Mouse (Mus musculus) layer of hippocampus, postnatal 25 days (tissue): ENCODE data around the gene Pdzd2. TPM values are rescaled to one million over a fixed set of nuclear protein-coding genes. Genes with fewer than 3 reads are reported as not detected.
A peak's percentile ranks its signal among the peaks of the same experiment; 100 is the strongest.

Experiments
- DNase-seq, 2 experiments: peaks; one replicate each; pipeline ENCODE4 v3.0.0; 2022; ENCODE audit warnings: mixed read lengths in 2 of 2, low spot score in 1 of 2; ENCODE audit errors: extremely low spot score in 1 of 2
- total RNA-seq, 2 experiments: library from RNA; stranded (reverse); gene quantifications; 2 replicates each; pipeline ENCODE4 v1.2.3; 2021

Gene Pdzd2
- total RNA-seq, 2 experiments from 2014 or later: 49.4 to 56.4 TPM

DNA sequence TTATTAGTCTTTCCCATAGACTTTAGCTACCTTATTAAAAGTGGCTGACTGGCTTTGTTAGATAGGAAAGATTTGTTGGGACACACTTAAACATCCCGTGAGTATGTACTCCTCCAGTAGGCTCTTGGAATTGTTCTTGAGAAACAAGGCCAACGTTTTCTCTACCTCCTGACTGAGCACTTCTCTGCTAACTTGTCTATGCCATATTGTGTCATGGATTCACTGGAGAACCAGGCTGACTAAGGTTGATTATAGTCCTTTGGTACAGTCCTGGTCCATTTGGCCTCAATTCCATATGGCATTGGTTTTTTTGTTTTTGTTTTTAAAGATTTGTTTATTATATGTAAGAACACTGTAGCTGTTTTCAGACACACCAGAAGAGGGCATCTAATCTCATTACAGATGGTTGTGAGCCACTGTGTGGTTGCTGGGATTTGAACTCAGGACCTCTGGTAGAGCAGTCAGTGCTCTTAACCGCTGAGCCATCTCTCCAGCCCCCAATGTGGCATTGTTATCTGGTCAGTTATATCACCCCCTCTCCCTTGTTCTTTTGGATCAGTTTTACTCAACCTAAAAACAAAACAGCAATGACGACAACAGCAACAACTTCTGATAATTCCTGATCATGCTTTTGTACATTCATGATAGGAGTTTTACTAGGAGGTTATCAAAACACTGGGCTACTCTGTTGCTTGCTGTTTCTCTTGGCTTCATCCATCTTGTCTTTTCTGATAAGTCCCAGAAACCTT lies 402.5 kb downstream of the Pdzd2 start:
- no peak for DNase-seq

- DNase-seq: no peak
Observed at GRCm38 (mm10) chr15:12334381-12334780, 405.3 kb downstream of the Pdzd2 start.

DNA sequence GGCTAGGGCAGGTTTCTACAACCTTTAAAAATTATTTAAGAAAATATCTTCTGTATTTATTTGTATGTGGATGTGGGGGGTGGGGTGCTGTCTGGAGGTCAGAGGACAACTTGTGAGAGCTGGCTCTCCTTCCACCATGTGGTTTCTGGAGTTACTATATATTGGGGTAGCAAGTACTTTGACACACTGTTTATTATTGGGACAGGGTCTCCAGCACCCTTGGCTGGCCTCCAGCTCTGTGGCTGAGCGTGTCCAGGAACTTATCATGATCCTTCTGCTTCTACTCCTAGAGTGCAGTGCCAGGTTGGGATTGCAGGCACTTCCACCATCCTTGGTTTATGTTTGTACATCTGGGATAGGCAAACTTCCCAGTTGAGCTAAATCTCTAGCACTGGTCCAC lies 408.4 kb downstream of the Pdzd2 start:
- no peak for DNase-seq

DNA sequence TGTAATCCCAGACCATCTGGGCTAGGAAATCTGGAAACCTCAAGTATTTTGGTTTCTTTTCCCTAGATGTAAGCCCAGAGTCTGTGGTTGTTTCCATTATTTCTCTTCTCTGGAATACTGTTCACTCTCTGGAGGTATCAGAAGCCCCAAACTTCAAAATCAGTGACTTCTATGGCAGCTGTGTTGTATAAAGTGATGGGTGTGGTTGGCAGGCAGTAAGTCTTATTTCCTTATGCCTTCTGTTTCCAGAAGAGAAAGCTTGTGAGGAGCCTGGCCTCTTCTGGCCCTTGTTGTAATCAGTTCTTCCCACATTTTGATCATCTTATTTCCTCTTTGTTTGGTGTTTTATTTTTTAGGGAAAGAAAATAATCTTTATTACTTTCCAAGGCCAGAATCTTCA lies 408.8 kb downstream of the Pdzd2 start:
- DNase-seq: no peak

- no peak for DNase-seq
Observed at GRCm38 (mm10) chr15:12330389-12330788, 409.3 kb downstream of the Pdzd2 start.

DNA sequence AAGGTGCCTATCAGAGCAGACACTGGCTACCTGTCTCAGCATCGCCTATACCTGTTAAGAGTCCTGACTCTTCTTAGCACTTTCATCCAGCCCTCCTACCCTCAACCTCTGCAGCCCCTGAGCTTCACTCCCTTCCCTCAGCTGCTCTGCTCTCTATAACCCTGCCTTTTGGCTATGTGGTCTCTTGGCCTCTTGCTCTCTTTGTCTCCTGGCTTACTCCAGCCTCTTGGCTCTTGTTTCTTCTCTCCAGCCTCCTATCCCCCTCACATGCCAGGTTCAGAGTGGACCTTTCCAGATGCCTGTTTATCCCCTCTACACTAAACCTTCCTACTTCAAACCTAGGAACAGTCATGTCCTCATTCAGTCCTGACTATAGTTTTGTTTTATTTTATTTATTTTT lies 415.4 kb downstream of the Pdzd2 start:
- DNase-seq: no peak

GRCm38 (mm10) chr15:12322676-12323402 lies 416.9 kb downstream of the Pdzd2 start:
- no peak for DNase-seq

DNA sequence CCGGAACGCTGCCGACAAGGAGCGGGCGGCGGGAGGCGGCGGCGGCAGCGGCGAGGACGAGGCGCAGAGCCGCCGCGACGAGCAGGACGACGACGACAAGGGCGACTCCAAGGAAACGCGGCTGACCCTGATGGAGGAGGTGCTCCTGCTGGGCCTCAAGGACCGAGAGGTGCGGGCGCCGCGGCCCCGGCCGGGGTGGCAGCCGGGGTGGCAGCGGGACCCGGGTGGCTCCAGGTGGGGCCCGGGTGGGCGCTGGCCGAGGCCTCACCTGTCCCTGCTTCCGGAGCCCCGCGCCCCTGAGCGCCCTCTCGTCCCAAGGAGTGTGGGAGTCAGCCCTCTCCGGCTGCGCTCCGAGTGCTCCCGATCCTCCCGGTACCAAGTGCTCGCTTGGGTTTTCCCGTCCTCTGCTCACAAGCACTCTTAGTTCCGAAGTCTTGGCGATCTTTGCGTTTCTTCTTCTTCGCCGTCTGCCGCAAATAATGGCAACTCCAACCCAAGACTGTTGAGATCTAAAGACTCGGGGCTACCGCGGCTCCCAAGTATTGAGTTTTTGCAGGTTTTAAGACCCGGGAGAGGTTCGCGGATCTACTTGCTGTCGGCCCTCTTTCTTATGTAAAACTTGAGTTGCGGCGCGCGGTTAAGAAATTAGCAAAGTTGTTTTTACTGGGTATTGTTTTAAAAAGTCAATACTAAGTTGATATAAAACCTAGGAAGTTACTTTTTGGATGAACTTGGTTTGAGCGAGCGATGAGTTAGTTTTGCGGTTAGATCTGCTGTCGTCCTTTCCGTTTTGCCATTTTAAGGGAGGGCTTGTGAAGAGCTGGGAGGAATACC lies 417.7 kb downstream of the Pdzd2 start, which contains the start of gene 1810049J17Rik:
TSS of gene 1810049J17Rik (minus strand) at position 112 of the 834 bp plus-strand sequence.
- peak; percentile 15 to 36 for DNase-seq

DNA sequence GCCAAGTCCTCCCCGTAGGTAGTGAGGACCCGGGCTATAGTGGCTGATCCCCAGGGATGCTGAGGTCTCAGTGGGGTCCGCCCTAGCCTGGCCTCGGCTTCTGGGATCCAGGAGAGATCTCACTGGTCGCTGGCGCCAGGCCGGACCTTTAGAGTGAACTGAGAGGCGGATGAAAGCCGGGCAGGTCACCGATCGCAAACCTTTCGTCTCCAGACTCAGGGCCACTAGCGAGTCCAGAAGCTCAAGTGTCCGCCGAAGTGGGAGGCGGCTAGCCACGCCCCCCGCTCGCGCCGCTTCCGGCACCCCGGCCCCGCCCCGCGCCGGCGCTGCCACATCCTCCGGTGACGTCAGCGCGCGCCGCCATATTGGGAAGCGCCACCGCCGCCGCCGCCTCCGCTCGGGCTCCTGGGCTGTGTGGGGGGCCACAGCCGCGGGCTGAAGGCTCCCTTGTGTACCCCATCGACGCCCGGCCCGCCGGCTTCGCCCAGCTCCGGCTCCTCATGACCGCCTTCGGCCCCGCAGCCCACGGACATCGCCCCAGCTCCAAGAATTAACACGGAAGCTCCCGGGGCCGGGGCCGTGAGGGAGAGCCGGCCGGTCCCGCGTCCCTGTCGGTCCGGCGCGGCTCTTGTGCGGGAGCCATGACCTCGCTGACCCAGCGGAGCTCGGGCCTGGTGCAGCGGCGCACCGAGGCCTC lies 418.5 kb downstream of the Pdzd2 start, which contains the start of gene Golph3:
TSS of gene Golph3 (plus strand) at position 360 of the 697 bp plus-strand sequence.
- DNase-seq: peak; percentile 93 to 94

- no peak for DNase-seq
Observed at GRCm38 (mm10) chr15:12320441-12321090, 419.2 kb downstream of the Pdzd2 start.

- no peak for DNase-seq
Observed at GRCm38 (mm10) chr15:12319889-12320288, 419.8 kb downstream of the Pdzd2 start.

DNA sequence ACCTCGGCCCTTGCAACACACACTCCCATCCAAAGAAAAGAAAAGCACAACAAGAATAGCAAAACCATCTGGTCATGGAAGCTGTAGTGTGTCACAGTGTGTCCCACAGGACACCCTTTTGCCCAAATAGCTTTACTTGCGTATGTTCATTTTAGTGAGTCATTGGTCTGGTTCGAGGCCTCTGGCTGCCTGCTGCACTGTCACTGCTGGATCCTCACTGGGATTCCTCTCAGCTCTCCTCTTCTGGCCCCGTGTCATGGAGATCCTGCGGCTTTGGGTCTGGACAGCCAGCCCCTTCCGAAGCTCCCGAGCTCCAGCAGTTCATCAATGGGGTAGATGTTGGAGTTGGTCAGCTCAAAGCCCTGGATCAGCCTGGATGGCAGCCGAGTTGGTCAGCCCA lies 421.3 kb downstream of the Pdzd2 start:
- no peak for DNase-seq

DNA sequence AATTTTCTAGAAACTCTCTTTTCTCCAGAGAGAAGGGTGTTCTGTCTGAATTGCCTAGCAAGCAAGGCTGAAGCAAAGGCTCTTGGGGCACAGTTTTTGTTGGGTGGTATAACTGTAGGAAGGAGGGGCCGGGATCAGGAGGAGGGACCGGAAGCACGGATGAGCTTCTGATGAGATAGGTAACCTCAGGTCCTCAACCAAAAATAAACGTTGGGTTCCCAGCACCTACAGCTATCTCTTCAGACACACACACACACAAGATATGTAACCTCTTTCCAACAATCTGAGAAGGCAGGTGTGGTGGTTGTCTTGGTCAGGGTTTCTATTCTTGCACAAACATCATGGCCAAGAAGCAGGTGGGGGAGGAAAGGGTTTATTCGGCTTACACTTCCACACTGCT lies 422.4 kb downstream of the Pdzd2 start:
- DNase-seq: no peak

DNA sequence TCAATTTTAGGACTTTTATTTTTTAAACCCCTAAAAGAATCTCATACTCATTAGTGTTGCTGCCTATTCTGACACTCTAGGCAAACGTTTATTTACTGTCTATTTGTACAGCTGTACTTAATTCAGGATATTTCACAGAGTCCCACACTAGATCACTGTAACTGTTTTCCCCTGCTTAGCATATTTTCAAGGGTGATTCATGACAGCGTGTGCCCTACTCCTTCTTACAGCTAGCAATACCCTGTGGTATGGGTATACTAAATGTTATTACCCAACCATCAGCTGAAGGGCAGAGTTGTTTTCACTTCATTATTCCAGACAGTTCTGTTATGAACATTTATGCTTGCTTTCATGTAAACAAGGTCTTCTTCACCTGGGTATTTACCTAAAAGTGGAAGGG lies 423.7 kb downstream of the Pdzd2 start:
- no peak for DNase-seq

GRCm38 (mm10) chr15:12314584-12314983 lies 425.1 kb downstream of the Pdzd2 start:
- no peak for DNase-seq

DNA sequence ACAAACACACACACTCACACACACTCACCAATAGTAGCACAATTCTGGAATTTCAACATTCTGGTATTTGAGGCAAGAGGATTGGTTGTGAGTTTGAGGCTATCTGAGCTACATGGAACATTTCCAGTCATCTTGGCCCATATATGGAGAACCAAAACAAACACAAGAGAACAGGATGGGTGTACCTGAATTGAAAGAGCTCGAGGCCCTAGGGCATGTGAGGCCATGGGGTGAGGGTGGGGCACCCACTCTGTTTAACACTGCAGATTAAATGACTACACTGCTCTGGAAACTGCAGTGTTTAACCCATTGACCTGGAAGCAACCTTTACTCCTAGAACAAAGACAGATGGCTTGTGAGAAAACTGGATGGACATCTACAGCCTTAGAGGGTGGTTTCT lies 426.5 kb downstream of the Pdzd2 start:
- no peak for DNase-seq

DNA sequence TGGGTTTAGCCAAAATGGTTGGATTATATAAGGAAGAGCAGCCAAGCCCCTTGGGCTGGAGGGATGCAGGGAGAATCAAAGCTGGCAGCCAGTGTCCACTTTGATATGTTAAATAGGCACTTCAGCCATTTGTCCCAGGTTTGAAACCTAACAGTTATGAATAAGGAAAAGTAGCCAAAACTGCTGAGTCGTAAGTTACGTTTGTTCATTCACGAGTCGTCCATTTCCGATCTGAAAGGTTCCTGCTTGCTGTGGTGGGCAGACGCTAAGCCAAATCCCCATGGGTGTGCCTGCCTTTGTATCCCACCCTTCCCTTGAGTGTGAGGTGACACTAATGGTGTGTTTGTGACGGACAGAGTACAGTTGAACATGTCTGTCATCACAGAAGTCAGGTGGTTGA lies 428.3 kb downstream of the Pdzd2 start:
- DNase-seq: no peak

DNA sequence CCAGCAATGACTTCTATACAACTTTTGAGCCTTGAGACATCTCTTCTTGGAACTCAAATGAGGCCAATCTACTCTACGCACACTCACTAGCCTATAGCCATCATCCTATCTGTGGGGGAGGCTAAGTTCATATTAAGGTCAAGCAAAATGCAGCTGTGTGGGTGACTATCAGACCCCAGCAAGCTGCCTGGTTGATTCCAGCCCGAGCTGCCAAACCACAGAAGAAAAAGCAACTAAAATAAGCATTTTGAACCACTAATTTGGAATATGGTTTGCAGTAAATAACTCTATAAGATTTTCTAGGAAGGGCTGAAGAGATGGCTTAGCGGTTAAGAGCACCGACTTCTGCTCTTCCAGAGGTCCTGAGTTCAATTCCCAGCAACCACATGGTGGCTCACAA lies 429.0 kb downstream of the Pdzd2 start:
- DNase-seq: no peak
